Mouse (Mus musculus) C2C12 (cell line): ENCODE measurements around the gene Mfsd2b.

Experiments used
- CTCF ChIP-seq: IDR thresholded peaks from one replicate; pipeline ENCODE4 v1.5.1; 2011; ENCODE audit not compliant: control insufficient read depth, insufficient read depth, insufficient read length
- MAX ChIP-seq: IDR thresholded peaks from one replicate; pipeline ENCODE4 v1.6.1; 2011; ENCODE audit warnings: mild to moderate bottlenecking, control low read depth
- MYOG ChIP-seq: IDR thresholded peaks from one replicate; pipeline ENCODE4 v1.6.1; 2011; ENCODE audit not compliant: control insufficient read depth, insufficient read length; ENCODE audit errors: extremely low read depth

- TF ChIP-seq CTCF: no peak
- TF ChIP-seq MYOG: no peak
- no peak for TF ChIP-seq MAX
Observed at GRCm38 (mm10) chr12:4827256-4827655, 46.9 kb downstream of the Mfsd2b start.
